Mouse (Mus musculus) spleen, embryonic (tissue): ENCODE measurements at regions not wholly inside any gene's neighbourhood (a gene's known extent, or its start where the extent isn't known, plus 50 kb on each side); places are given as distances from the start of the nearest gene placed in this dataset.

Experiments
- CTCF ChIA-PET: fragments of 350-600 bp; sonication (Branson Sonifier 250); formaldehyde crosslinking; loops from one replicate; lab custom pipeline; 2022; lab: Charles Lee

DNA sequence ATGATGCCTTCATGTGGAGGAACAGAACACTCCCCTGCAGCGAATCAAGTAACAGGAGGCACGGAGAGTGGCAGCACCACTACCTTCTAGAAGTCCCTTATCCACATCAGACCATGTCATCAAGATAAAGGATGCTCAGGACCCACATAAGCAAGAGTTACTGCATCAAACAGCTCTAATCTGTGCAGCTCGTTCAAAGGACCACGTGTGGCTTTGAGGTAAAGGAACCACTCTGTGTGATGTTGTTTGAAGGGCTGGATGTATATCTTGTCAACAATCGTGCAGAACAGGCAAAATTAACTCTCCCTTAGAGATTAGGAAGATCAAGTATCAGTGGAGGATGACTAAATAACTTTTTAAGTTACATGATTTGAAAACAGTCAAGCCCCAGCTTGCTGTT is 68.8 kb upstream of the Cd44 start:
- CTCF ChIA-PET: no interaction called here

DNA sequence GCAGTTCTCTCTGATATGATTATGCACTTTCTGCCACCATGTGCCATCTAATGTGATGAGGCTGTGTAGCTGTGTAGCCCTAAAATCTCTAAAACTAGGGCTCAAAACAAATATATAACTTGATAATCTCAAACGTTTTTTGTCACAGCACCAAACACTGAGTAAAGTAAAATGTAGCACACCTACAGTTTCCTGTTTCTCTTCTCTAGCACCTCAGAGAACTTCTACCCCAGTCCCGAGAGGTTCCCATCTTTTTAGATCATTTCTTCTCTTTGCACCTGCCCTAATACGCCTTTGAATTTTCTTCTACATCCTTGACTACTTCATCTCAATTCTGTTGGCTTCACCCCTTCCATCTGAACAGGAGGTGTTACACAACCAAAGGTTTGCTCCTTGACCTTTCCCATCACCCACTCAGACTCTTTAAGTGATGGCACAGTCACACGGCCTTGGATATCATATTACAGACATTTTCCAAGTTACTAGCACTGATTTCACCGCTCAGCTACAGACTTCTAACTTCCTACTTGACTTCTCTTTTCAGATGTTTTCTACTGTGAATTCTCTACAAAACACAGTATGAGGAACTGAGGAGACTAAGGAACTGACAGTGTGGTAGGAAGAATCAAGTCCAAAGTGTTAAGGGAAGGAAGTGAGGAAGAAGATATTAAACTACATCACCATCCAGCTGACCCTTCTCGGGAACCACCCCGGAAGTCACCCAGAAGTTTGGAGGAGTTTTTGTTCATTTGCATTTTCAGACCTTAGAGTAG is 66.7 kb upstream of the Cd44 start:
- CTCF ChIA-PET: interaction anchor here (0.5 to 1.2 kb wide), 2 partner anchors 12 to 75 kb away, joined by 4 read pairs; no protein-coding TSS in a partner anchor

GRCm38 (mm10) chr2:102967417-102967816 is 66.0 kb upstream of the Cd44 start:
- CTCF ChIA-PET: interaction anchor here (0.5 to 1.2 kb wide), 4 partner anchors 10 to 74 kb away, joined by 3 to 4 read pairs (median 4); no protein-coding TSS in a partner anchor

GRCm38 (mm10) chr2:102959067-102959645 is 57.7 kb upstream of the Cd44 start:
- CTCF ChIA-PET: no interaction called here

DNA sequence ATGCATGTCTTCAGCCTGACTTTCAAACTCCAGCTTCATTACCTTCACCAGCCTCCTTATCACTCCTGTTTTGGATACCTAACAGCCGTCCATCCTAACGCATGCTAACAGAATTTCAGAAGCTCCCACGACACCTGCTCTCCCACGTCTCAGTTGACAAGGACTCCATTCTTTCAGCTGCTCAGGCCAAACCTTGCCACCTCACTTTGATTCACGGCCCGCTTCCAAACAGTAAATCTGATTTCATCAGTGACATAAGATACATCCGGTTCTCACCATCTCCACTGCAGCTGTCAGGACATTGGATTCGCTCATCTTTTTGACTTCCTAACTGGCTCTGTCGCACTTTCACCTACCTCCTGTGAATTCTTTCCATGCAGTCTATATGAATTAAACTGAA is 57.1 kb upstream of the Cd44 start:
- CTCF ChIA-PET: no interaction called here

- CTCF ChIA-PET: interaction anchor here (0.7 kb wide), 1 partner anchor 9 kb away, joined by 3 read pairs; no protein-coding TSS in a partner anchor
Observed at GRCm38 (mm10) chr2:102957811-102958210, 56.3 kb upstream of the Cd44 start.

- CTCF ChIA-PET: interaction anchor here (0.6 kb wide), 1 partner anchor 54 kb away, joined by 3 read pairs; no protein-coding TSS in a partner anchor
Observed at GRCm38 (mm10) chr2:102956858-102957242, 55.4 kb upstream of the Cd44 start.

DNA sequence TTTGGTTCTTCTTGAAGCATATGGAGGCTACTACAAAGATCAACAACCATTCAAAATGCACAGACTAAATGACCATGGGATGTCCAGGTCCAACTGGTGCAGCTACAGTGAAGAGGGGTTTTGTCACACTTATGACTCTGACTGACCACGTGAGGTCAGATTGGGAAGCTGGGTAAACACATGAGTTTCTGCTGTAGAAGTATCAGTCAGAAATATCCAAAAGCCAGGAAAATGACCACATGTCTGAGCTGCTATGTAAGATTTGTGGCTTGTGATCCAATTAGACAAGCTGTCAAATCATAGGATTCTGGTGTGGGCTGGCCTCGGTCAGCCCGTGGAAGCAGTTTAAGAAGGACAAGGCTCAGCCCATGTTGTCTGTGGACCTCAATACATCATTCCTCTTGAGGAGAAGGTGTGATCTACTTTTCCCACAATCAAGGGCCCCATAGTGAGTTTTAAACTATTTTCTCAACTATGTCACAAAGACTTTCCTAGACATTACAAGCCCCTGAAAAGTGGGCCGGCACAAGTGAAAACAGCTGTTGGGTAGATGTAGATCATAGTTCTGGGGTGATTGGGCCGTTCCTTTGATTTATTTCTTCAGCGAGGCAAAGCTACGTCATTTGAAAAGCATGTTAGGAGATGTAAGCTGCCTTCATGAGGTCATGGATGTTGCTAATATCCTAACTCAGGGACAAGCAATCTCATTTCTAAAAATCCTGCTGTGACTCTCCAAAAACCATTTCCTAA is 54.8 kb upstream of the Cd44 start:
- CTCF ChIA-PET: interaction anchor here (0.6 kb wide), 1 partner anchor 55 kb away, joined by 3 read pairs; no protein-coding TSS in a partner anchor

- CTCF ChIA-PET: no interaction called here
Observed at GRCm38 (mm10) chr2:102955232-102955631, 53.8 kb upstream of the Cd44 start.
